ENCODE assay signal across 16 mouse cellular contexts in the genomic region with DNA sequence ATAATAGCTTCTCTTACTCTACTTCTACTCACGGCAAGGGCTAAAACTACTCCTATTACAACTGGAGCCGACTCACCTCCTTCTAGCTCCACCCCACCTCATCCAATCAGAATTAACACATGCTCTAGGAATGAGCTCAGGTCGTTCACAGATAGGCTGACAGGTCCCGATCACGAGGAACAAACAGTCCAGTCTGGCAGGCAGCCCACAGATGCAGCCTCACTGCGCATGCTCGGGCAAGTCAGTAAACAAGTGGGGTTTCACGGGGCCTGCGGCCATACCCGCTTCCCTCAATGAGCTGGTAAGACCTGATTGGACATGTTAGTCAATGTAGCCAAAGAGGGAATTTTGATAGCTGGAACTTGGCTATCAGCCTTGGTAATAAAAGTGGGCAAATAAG.
DNase-seq lines count a peak whose midpoint lies in the region; TF ChIP-seq lines count a peak whose summit lies in the region.
"Had no signal": no experiment of that assay in that cellular context is flagged by ENCODE, and none has a peak within 500 bp of the region (broad histone marks: within the 10 kb centered on the region; RNA-seq: fewer than 3 reads in every experiment).

No protein-coding gene starts in this region.

- H3K9me3 ChIP-seq in E14TG2a.4 (ENCODE audit: low read length): peaks cover 30% of the 10 kb centered on the region
- H3K9me3 ChIP-seq: forebrain, embryonic 10.5 days; heart, embryonic 10.5 days; hindbrain, embryonic 12.5 days; hindbrain, embryonic 15.5 days had no signal

- peak overlapping the region; percentile 32 for H3K4me3 ChIP-seq in E14TG2a.4 (replicated peaks; ENCODE audit: low read length)
- H3K4me3 ChIP-seq: forebrain, embryonic 10.5 days; heart, adult 2 months; heart, embryonic 10.5 days; heart, embryonic 13.5 days; hindbrain, embryonic 12.5 days; hindbrain, embryonic 15.5 days had no signal

- no peak for TF ChIP-seq CTCF in E14TG2a.4 (conservative IDR thresholded peaks at IDR 0.05; ENCODE audit: low read length)

- H3K36me3 ChIP-seq in E14TG2a.4 (ENCODE audit: insufficient read depth, low read length): no peaks in the 10 kb centered on the region
- H3K36me3 ChIP-seq: forebrain, embryonic 10.5 days; heart, embryonic 10.5 days; heart, embryonic 13.5 days; hindbrain, embryonic 12.5 days; hindbrain, embryonic 15.5 days had no signal

- no peaks in the 10 kb centered on the region; the same call in 1 of the 2 replicates for H3K4me1 ChIP-seq in E14TG2a.4 (replicated peaks; ENCODE audit: low read depth, low read length)
- H3K4me1 ChIP-seq: forebrain, embryonic 10.5 days; heart, embryonic 10.5 days; heart, embryonic 13.5 days; hindbrain, embryonic 12.5 days; hindbrain, embryonic 15.5 days had no signal

- DNase-seq in heart, adult 11 months: peak; percentile 85
- no peak for DNase-seq in heart, postnatal 14 days
- DNase-seq in ES-CJ7 (ENCODE audit: low read depth, low spot score): peak; percentile 86
- DNase-seq in ZHBTc4 (ENCODE audit: low read depth, low spot score): peak; percentile 88
- no peak for DNase-seq in thymus, postnatal 0 days (ENCODE audit: low spot score)
- DNase-seq: adrenal gland, postnatal 10 days; cerebellum, adult 11 months; cerebellum, adult 2 months; gastrocnemius, postnatal 25 days; heart, adult 2 months had no signal

- intact Hi-C loops in heart, postnatal 14 days (cut with DNase I): no loop called here

- H3K27me3 ChIP-seq in E14TG2a.4 (ENCODE audit: insufficient read depth, low read length): no peaks in the 10 kb centered on the region
- H3K27me3 ChIP-seq: heart, embryonic 13.5 days; hindbrain, embryonic 12.5 days; hindbrain, embryonic 15.5 days had no signal

Comparison
In these comparisons a context has a peak if more than half of its experiments do, and no peak if none do; other contexts are left out.
1. DNase-seq: peak in heart, adult 11 months (single experiment), ES-CJ7 (single experiment) and ZHBTc4 (single experiment); none in heart, postnatal 14 days (0 of 2) and thymus, postnatal 0 days (single experiment).